ENCODE assay signal across 8 mouse cellular contexts in genomic region chr13:98262636-98263457, GRCm38 (mm10). TPM values are rescaled to one million over a fixed set of nuclear protein-coding genes. Genes with fewer than 3 reads are reported as not detected.
DNase-seq lines count a peak whose midpoint lies in the region; ATAC-seq and TF ChIP-seq lines count a peak whose summit lies in the region.

Gene Utp15, minus strand, starts transcription at chr13:98263041.
Gene Ankra2, plus strand, starts transcription at chr13:98263074.

- H3K27ac ChIP-seq in hindbrain, embryonic 10.5 days: peak within 1 kb of the TSS; percentile 94
- peak within 1 kb of the TSS; percentile 92 for H3K27ac ChIP-seq in lung, postnatal 0 days (ENCODE audit: low read length)

- peaks cover 31% of the 10 kb centered on the region for H3K36me3 ChIP-seq in hindbrain, embryonic 10.5 days
- peaks cover 1% of the 10 kb centered on the region; the same call in 1 of the 2 replicates for H3K36me3 ChIP-seq in lung, postnatal 0 days (ENCODE audit: insufficient read depth, low read length)

- H3K4me2 ChIP-seq in lung, postnatal 0 days (replicated peaks; ENCODE audit: low read depth, low read length): peak within 1 kb of the TSS; percentile 91

- peak; percentile 98 for ATAC-seq in frontal cortex, adult (ENCODE audit: low TSS enrichment)
- ATAC-seq in lung, postnatal 0 days: peak; percentile 99

- TF ChIP-seq EP300 in lung, postnatal 0 days (IDR thresholded peaks at IDR 0.05): peak; percentile 41; the same call in 1 of the 2 replicates

- peaks cover 24% of the 10 kb centered on the region for H3K4me1 ChIP-seq in hindbrain, embryonic 10.5 days (replicated peaks)
- H3K4me1 ChIP-seq in lung, postnatal 0 days (ENCODE audit: insufficient read depth, low read depth, low read length): peaks cover 14% of the 10 kb centered on the region

- peak; percentile 100 for DNase-seq in MN1 (ENCODE audit: low spot score)
- peak; percentile 99 for DNase-seq in cerebellum, adult 9-10 months
- DNase-seq in hindbrain, embryonic 10.5 days (ENCODE audit: low spot score): peak; percentile 99
- peak; percentile 99 for DNase-seq in layer of hippocampus, adult 9-11 months
- peak; percentile 98 for DNase-seq in lung, postnatal 0 days (ENCODE audit: low spot score)
- peak; percentile 98 for DNase-seq in ovary, postnatal 14 days (ENCODE audit: low spot score)
- peak; percentile 97 for DNase-seq in thymus, postnatal 14 days

- under 1% methylated on average over 71 of the region's 71 CpGs for WGBS in hindbrain, embryonic 10.5 days
- under 1% methylated on average over 68 of the region's 71 CpGs for WGBS in lung, postnatal 0 days

- H3K9me3 ChIP-seq in hindbrain, embryonic 10.5 days: no peaks in the 10 kb centered on the region
- no peaks in the 10 kb centered on the region for H3K9me3 ChIP-seq in lung, postnatal 0 days (ENCODE audit: low read length)

- peak within 1 kb of the TSS; percentile 82 for H3K4me3 ChIP-seq in hindbrain, embryonic 10.5 days
- H3K4me3 ChIP-seq in lung, postnatal 0 days (ENCODE audit: low read depth, low read length): peak within 1 kb of the TSS; percentile 85

- H3K9ac ChIP-seq in lung, postnatal 0 days (replicated peaks; ENCODE audit: low read depth): peak within 1 kb of the TSS; percentile 86

- H3K27me3 ChIP-seq in hindbrain, embryonic 10.5 days (ENCODE audit: insufficient read depth, poor library complexity, severe bottlenecking): no peaks in the 10 kb centered on the region
- no peaks in the 10 kb centered on the region for H3K27me3 ChIP-seq in lung, postnatal 0 days (replicated peaks; ENCODE audit: insufficient read depth, low read length)

- TF ChIP-seq CTCF in lung, postnatal 0 days (IDR thresholded peaks at IDR 0.05): no peak

RNA-seq across cellular contexts. Expression of gene Utp15, which starts in this region (rescaled TPM):
- polyA plus RNA-seq in hindbrain, embryonic 10.5 days (2016; fragmentation: Nextera tagmentation; extraction: Ambion mirVana): 36.8 and 44.8 TPM in 2 replicates
- polyA plus RNA-seq in lung, postnatal 0 days (2015; fragmentation: Nextera tagmentation; extraction: Ambion mirVana): 8.4 and 8.7 TPM in 2 replicates

RNA-seq across cellular contexts. Expression of gene Ankra2, which starts in this region (rescaled TPM):
- polyA plus RNA-seq in hindbrain, embryonic 10.5 days (2016; fragmentation: Nextera tagmentation; extraction: Ambion mirVana): 17.6 and 22.4 TPM in 2 replicates
- 22.1 and 24.2 TPM in 2 replicates for polyA plus RNA-seq in lung, postnatal 0 days (2015; fragmentation: Nextera tagmentation; extraction: Ambion mirVana)

Comparison
In these comparisons a context has a peak if more than half of its experiments do, and no peak if none do; other contexts are left out.
1. Peak in every context shown above with its lines: DNase-seq, ATAC-seq, H3K4me3 ChIP-seq and H3K27ac ChIP-seq.